Mouse (Mus musculus): ENCODE measurements around the gene Vmn2r94.

Gene Vmn2r94

GRCm38 (mm10) chr17:18277656-18278055 is at the start of gene Vmn2r94:
TSS of gene Vmn2r94 (minus strand) at chr17:18277756.
- DNase-seq (ENCODE audit: low spot score), result no peak

DNA sequence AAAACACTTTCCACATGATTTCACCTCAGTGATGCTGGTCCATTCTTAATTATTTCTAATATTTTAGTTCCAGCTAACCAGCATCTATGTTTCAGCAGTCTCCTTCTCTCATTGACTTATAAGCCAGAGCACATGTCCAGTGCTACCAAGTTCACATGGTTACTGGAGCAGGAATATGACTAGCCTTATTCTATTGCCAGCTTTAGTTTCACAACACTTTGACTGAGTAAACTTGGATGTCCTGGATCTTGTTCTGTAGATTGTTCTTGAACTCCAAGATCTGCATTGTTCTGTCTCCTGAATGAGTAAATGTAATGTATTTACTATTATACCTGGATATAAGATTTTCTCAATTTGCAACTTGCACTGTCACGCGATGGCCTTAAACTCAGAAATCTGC is 45.5 kb upstream of the Vmn2r94 start:
- no peak for DNase-seq (ENCODE audit: low spot score)

DNA sequence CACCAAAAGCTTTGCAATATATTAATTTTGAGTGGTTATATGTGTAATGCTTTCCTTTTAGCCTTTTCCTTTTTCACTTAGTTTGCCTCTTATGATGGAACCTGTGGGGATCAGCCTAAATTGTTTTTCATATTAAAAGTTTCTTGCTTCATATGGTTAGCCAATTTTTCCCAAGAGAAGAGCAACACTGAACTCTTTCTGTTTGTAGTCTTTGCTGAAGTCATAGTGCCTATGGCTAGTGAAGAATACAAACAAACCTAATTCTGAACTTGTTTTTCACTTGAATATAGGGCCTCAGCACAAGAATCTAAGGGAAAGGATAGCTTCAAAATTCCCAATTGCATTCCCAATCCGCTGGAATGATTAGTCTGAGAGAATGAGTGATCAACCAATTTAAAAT is 20.2 kb upstream of the Vmn2r94 start, which contains the start of gene Vmn2r93:
TSS of gene Vmn2r93 (plus strand) at position 301 of the 400 bp plus-strand sequence.
- no peak for DNase-seq (ENCODE audit: low spot score)

- DNase-seq (ENCODE audit: low spot score), result peak; percentile 38
These were observed 40.6 kb downstream of the Vmn2r94 start for GRCm38 (mm10) chr17:18236931-18237330.

DNA sequence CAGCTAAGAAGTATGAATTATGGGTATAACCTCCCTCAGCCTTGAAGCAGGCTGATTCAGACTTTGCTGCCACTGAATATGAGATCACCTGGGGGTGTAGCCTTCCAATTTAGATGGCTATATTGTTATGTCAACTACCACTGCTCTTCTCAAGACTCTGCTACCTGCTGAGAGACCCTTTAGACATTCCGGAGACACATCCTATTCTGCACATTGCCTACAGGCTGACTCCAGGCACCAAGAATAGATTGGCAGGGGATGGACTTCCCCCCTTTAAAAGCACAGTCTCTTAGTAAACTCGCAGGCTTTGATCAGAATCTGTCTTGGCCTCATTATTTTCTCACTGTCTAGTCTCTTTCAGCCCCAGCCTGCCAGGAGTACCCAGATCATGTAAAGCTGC is 45.6 kb downstream of the Vmn2r94 start:
- no peak for DNase-seq (ENCODE audit: low spot score)

- no peak for DNase-seq (ENCODE audit: low spot score)
These were observed 56.3 kb downstream of the Vmn2r94 start for GRCm38 (mm10) chr17:18221300-18221699.
